ENCODE assay signal across 9 mouse cellular contexts in genomic region chr2:64095561-64095960, GRCm38 (mm10). TPM values are rescaled to one million over a fixed set of nuclear protein-coding genes. Genes with fewer than 3 reads are reported as not detected.
A peak's percentile ranks its signal among the peaks of the same experiment; 100 is the strongest.
DNase-seq lines count a peak whose midpoint lies in the region; ATAC-seq lines count a peak whose summit lies in the region.
"Had no signal": no experiment of that assay in that cellular context is flagged by ENCODE, and none has a peak within 500 bp of the region (broad histone marks: within the 10 kb centered on the region; RNA-seq: fewer than 3 reads in every experiment).

No protein-coding gene starts in this region.

- WGBS in forebrain, embryonic 14.5 days = 26% methylated on average over 5 of the region's 5 CpGs
- 11% methylated on average over 5 of the region's 5 CpGs for WGBS in neural tube, embryonic 11.5 days

- ATAC-seq in forebrain, embryonic 14.5 days = no peak
- no peak for ATAC-seq in neural tube, embryonic 11.5 days (ENCODE audit: insufficient read depth, low FRiP score, low TSS enrichment)

- H3K9me3 ChIP-seq in forebrain, embryonic 14.5 days (replicated peaks; ENCODE audit: control insufficient read depth, low read length) = no peaks in the 10 kb centered on the region
- no peaks in the 10 kb centered on the region for H3K9me3 ChIP-seq in neural tube, embryonic 11.5 days (ENCODE audit: control insufficient read depth, low read length)

- 0 out of 2 replicates have a peak overlapping the region, but pooled peaks have one; percentile 10 for H3K27ac ChIP-seq in forebrain, embryonic 14.5 days (ENCODE audit: low read depth, low read length)
- H3K27ac ChIP-seq in neural tube, embryonic 11.5 days (ENCODE audit: low read depth, low read length) = peak overlapping the region; percentile 58; the same call in 1 of the 2 replicates

- peak overlapping the region; percentile 48; the same call in 1 of the 2 replicates for H3K9ac ChIP-seq in forebrain, embryonic 14.5 days (ENCODE audit: low read length)
- peak overlapping the region; percentile 5; the same call in 1 of the 2 replicates for H3K9ac ChIP-seq in neural tube, embryonic 11.5 days (ENCODE audit: low read length)

- DNase-seq in kidney, adult 18-20 months = peak; percentile 18
- no peak for DNase-seq in kidney, adult 11 months
- DNase-seq in forebrain, embryonic 14.5 days (ENCODE audit: low spot score) = peak; percentile 43
- DNase-seq in kidney, postnatal 4 days = peak; percentile 38 to 50
- no peak for DNase-seq in neural tube, embryonic 11.5 days (ENCODE audit: low spot score)
- DNase-seq in layer of hippocampus, adult 18-20 months (ENCODE audit: low spot score in 2 of 2) = no peak
- no peak for DNase-seq in cerebellum, adult 9-10 months
- DNase-seq in B cell, adult 2 months = no peak

- H3K4me3 ChIP-seq in forebrain, embryonic 14.5 days (ENCODE audit: low read depth, low read length) = peak overlapping the region; percentile 68
- peak overlapping the region; percentile 76 for H3K4me3 ChIP-seq in neural tube, embryonic 11.5 days (ENCODE audit: low read depth, low read length)

- peaks cover 4% of the 10 kb centered on the region; the same call in 1 of the 2 replicates for H3K27me3 ChIP-seq in forebrain, embryonic 14.5 days (replicated peaks; ENCODE audit: control insufficient read depth, insufficient read depth, low read length)
- H3K27me3 ChIP-seq in neural tube, embryonic 11.5 days (ENCODE audit: control insufficient read depth, insufficient read depth, low read length) = no peaks in the 10 kb centered on the region

- peak overlapping the region; percentile 90 for H3K4me2 ChIP-seq in forebrain, embryonic 14.5 days (ENCODE audit: low read length)
- peak overlapping the region; percentile 75 for H3K4me2 ChIP-seq in neural tube, embryonic 11.5 days (ENCODE audit: low read depth)

- H3K36me3 ChIP-seq in forebrain, embryonic 14.5 days (ENCODE audit: control insufficient read depth, insufficient read depth, low read length) = no peaks in the 10 kb centered on the region
- no peaks in the 10 kb centered on the region for H3K36me3 ChIP-seq in neural tube, embryonic 11.5 days (ENCODE audit: control insufficient read depth, insufficient read depth, low read length)

- H3K4me1 ChIP-seq in forebrain, embryonic 14.5 days (ENCODE audit: control insufficient read depth, insufficient read depth, low read length) = peaks cover 6% of the 10 kb centered on the region
- H3K4me1 ChIP-seq in neural tube, embryonic 11.5 days (ENCODE audit: control insufficient read depth, insufficient read depth, low read length) = peaks cover 7% of the 10 kb centered on the region; the same call in 1 of the 2 replicates

RNA-seq across cellular contexts. Expression of gene Fign, which starts 2.3 kb away (rescaled TPM):
- 7.4 and 7.9 TPM in 2 replicates for polyA plus RNA-seq in forebrain, embryonic 14.5 days (2014; fragmentation: Nextera tagmentation; extraction: Ambion mirVana)
- polyA plus RNA-seq in neural tube, embryonic 11.5 days (2014; fragmentation: Nextera tagmentation; extraction: Ambion mirVana) = 17.5 and 18.1 TPM in 2 replicates
- total RNA-seq in layer of hippocampus, adult 18-20 months (2021) = 1 to 10 TPM; 1.6 to 1.8 TPM
- total RNA-seq: hematopoietic stem cell, adult 5-6 weeks had no signal

Comparison
In these comparisons a context has a peak if more than half of its experiments do, and no peak if none do; other contexts are left out.
1. DNase-seq: peak in kidney, adult 18-20 months (single experiment), forebrain, embryonic 14.5 days (single experiment) and kidney, postnatal 4 days (2 of 2); none in kidney, adult 11 months (single experiment), neural tube, embryonic 11.5 days (single experiment), layer of hippocampus, adult 18-20 months (0 of 2), cerebellum, adult 9-10 months (single experiment) and B cell, adult 2 months (0 of 2).